Mouse (Mus musculus): ENCODE measurements around the gene Fmo6. TPM values are rescaled to one million over a fixed set of nuclear protein-coding genes. Genes with fewer than 3 reads are reported as not detected.

Gene Fmo6
- polyA plus RNA-seq, 1 experiment from 2014 or later: not detected

- no peak for DNase-seq (ENCODE audit: low spot score)
- Histone ChIP-seq H3K27me3 (ENCODE audit: insufficient read depth, poor library complexity, severe bottlenecking) (no peaks in the 10 kb centered on the region), H3K27ac (no peak overlapping the region), H3K36me3 (no peaks in the 10 kb centered on the region), H3K4me3 (no peak overlapping the region), H3K4me1 (no peaks in the 10 kb centered on the region), H3K9me3 (no peaks in the 10 kb centered on the region)
- 73% methylated on average over 4 of the region's 4 CpGs for WGBS
Observed at GRCm38 (mm10) chr1:162934374-162935012, 2.8 kb downstream of the Fmo6 start.

GRCm38 (mm10) chr1:162932386-162932785, 4.9 kb downstream of the Fmo6 start:
- no peaks in the 10 kb centered on the region for H3K36me3 ChIP-seq
- no peaks in the 10 kb centered on the region for H3K4me1 ChIP-seq
- H3K27ac ChIP-seq: no peak overlapping the region
- DNase-seq (ENCODE audit: low spot score): no peak
- no peaks in the 10 kb centered on the region for H3K27me3 ChIP-seq (ENCODE audit: insufficient read depth, poor library complexity, severe bottlenecking)
- 75% methylated on average over 4 of the region's 4 CpGs for WGBS
- no peak overlapping the region for H3K4me3 ChIP-seq
- H3K9me3 ChIP-seq: no peaks in the 10 kb centered on the region

GRCm38 (mm10) chr1:162931880-162932279, 5.4 kb downstream of the Fmo6 start:
- H3K4me1 ChIP-seq: no peaks in the 10 kb centered on the region
- 80% methylated on average over 5 of the region's 5 CpGs for WGBS
- H3K36me3 ChIP-seq: no peaks in the 10 kb centered on the region
- DNase-seq (ENCODE audit: low spot score): no peak
- no peaks in the 10 kb centered on the region for H3K27me3 ChIP-seq (ENCODE audit: insufficient read depth, poor library complexity, severe bottlenecking)
- no peak overlapping the region for H3K4me3 ChIP-seq
- H3K27ac ChIP-seq: no peak overlapping the region
- no peaks in the 10 kb centered on the region for H3K9me3 ChIP-seq

DNA sequence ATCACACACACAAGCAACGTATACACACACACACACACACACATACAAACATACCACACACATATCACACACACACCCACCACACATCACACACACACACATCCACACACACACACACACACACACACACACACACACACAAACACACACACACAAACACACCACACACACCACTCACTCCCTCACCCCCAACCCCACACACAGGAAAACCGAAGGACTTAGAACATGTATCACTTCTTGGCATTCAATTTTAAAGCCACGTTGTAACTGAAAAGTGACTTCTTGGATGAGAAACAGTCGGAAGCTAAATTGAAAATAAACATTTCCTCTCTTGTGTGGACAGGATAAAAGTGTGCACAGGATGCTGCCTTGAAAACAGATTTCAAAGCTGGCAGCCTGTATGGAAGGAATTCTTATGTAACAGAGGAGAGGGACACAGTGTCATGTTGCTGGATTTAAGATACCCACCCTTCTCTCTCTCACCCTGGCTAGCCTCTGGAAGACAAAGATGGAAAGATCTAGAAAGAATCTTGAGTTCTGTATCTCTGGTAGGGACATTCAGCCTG, 5.9 kb downstream of the Fmo6 start:
- H3K4me1 ChIP-seq: no peaks in the 10 kb centered on the region
- H3K9me3 ChIP-seq: no peaks in the 10 kb centered on the region
- no peak for DNase-seq (ENCODE audit: low spot score)
- 75% methylated on average over 4 of the region's 4 CpGs for WGBS
- no peak overlapping the region for H3K4me3 ChIP-seq
- H3K27me3 ChIP-seq (ENCODE audit: insufficient read depth, poor library complexity, severe bottlenecking): no peaks in the 10 kb centered on the region
- H3K36me3 ChIP-seq: no peaks in the 10 kb centered on the region
- no peak overlapping the region for H3K27ac ChIP-seq

DNA sequence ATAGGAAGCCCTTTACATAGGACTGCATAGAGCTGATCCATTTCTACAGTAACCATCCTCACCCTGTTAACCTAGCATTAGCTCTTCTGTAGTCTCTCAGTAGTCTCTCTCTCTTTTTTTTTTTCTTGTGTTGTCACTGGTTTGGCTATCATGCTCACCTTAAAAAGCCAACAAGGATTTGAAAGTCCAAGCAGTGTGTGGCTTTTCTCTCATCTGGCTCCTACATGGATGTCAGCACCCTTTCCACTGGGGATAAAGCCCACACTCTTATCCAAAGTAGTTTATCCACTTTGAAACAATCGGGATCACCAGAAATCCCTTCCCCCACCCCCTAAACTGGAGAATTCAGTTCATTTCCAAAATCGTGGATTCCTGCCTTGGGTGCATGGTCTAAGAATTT, 6.7 kb downstream of the Fmo6 start:
- Histone ChIP-seq H3K27me3 (ENCODE audit: insufficient read depth, poor library complexity, severe bottlenecking) (no peaks in the 10 kb centered on the region), H3K36me3 (no peaks in the 10 kb centered on the region), H3K27ac (no peak overlapping the region), H3K9me3 (no peaks in the 10 kb centered on the region), H3K4me3 (no peak overlapping the region), H3K4me1 (no peaks in the 10 kb centered on the region)
- DNase-seq (ENCODE audit: low spot score): no peak
- WGBS: 61% methylated on average over 2 of the region's 2 CpGs

GRCm38 (mm10) chr1:162929146-162929545, 8.2 kb downstream of the Fmo6 start:
- Histone ChIP-seq H3K36me3 (no peaks in the 10 kb centered on the region), H3K9me3 (no peaks in the 10 kb centered on the region), H3K4me1 (no peaks in the 10 kb centered on the region), H3K4me3 (no peak overlapping the region), H3K27ac (no peak overlapping the region), H3K27me3 (ENCODE audit: insufficient read depth, poor library complexity, severe bottlenecking) (no peaks in the 10 kb centered on the region)
- 72% methylated on average over 3 of the region's 3 CpGs for WGBS
- DNase-seq (ENCODE audit: low spot score): no peak

DNA sequence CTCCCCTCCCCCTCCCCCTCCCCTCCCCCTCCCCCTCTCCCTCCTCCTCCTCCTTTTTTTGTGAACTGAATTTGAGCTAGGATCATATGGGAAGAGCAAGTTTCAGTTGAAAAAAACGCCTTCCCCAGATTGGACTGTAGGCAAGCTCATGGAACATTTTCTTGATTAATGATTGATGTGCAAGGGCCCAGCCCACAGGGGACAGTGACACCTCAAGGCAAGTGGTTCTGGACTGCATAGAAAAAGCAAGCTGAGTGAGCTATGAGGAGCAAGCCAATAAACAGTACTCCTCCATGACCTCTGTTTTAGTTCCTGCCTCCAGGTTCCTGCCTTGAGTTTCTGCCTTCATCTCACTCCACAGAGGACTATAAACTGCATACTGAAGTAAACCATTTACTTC, 12.2 kb downstream of the Fmo6 start:
- Histone ChIP-seq H3K9me3 (no peaks in the 10 kb centered on the region), H3K27me3 (ENCODE audit: insufficient read depth, poor library complexity, severe bottlenecking) (no peaks in the 10 kb centered on the region), H3K4me1 (no peaks in the 10 kb centered on the region), H3K27ac (no peak overlapping the region), H3K4me3 (no peak overlapping the region), H3K36me3 (no peaks in the 10 kb centered on the region)
- WGBS: 73% methylated on average over 1 of the region's 1 CpGs
- DNase-seq (ENCODE audit: low spot score): no peak

- WGBS: 74% methylated on average over 8 of the region's 8 CpGs
Observed at GRCm38 (mm10) chr1:162916661-162917060, 20.7 kb downstream of the Fmo6 start.

DNA sequence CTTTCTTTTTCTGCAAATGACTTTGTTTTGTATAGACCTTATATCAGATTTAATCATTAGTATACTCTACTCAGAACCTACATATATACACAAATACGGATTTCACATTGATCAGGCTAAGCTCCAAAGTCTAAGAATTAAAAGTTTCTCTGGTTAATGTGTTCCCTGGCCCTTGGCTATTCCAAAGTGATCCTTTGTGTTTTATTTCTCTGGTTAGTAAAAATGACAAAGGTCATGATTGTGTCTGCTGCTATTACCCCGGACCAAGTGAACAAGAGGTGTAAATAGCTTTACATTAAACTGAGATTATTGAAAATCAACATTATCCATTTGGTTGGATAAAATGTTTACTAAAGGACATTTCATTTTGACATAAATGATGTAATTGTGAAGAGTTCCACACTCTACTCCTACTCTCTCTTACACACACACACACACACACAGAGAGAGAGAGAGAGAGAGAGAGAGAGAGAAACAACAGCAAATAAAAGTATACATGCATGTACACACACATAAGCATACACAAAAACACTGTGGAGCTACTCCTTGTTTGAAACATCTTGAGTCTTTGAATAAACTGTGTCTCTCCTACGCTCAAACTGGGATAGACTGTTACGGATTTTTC, 22.3 kb downstream of the Fmo6 start:
- no peaks in the 10 kb centered on the region for H3K9me3 ChIP-seq
- no peaks in the 10 kb centered on the region for H3K4me1 ChIP-seq
- H3K4me3 ChIP-seq: no peak overlapping the region
- WGBS: 85% methylated on average over 4 of the region's 4 CpGs
- H3K27ac ChIP-seq: no peak overlapping the region
- no peak for DNase-seq (ENCODE audit: low spot score)
- H3K36me3 ChIP-seq: no peaks in the 10 kb centered on the region
- no peaks in the 10 kb centered on the region for H3K27me3 ChIP-seq (ENCODE audit: insufficient read depth, poor library complexity, severe bottlenecking)

More at GRCm38 (mm10) chr1:162916661-162917060, 20.7 kb downstream of the Fmo6 start:
- H3K4me3 ChIP-seq: no peak overlapping the region
- no peak overlapping the region for H3K27ac ChIP-seq
- no peak for DNase-seq (ENCODE audit: low spot score)
- H3K9me3 ChIP-seq: no peaks in the 10 kb centered on the region
- H3K27me3 ChIP-seq (ENCODE audit: insufficient read depth, poor library complexity, severe bottlenecking): no peaks in the 10 kb centered on the region
- H3K4me1 ChIP-seq: no peaks in the 10 kb centered on the region
- no peaks in the 10 kb centered on the region for H3K36me3 ChIP-seq

DNA sequence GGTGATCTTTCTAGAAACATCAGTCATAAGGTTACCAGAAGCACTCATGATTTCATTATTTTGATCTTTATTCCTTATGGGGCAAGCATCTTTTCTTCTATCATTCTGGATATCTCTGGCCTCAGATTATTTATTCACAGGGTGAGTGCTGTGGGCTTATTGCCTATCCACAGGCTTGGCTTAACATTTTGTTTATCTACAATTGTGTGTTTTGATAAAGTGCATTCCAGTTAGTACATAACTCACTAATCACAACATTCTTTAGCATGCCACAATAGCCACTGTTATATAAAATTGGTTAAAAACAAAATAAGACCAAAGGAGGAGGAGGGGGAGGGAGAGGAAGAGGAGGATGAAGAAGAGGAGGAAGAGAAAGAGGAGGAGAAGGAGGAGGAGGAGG, 25.2 kb downstream of the Fmo6 start:
- no peaks in the 10 kb centered on the region for H3K4me1 ChIP-seq
- no peaks in the 10 kb centered on the region for H3K9me3 ChIP-seq
- no peak overlapping the region for H3K4me3 ChIP-seq
- DNase-seq (ENCODE audit: low spot score): no peak
- no peaks in the 10 kb centered on the region for H3K27me3 ChIP-seq (ENCODE audit: insufficient read depth, poor library complexity, severe bottlenecking)
- H3K36me3 ChIP-seq: no peaks in the 10 kb centered on the region
- H3K27ac ChIP-seq: no peak overlapping the region

DNA sequence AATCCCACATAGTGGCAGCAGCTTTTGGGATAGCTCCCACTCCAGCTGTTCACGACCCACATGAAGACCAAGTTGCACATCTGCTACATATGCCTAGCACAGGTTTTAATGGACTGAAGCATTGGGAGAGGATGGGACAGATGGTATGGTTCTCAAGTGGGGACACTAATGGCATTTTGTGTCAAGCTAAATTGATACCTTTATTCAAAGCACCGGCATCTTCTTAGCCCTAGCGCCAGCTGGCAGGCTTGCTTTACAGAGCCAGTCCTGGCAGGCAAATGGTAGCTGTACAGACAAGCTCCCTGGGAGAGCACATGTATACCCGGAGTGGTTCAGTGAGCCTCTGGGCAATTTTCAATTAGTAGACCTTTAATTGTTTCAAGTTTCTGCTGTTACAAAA, 35.4 kb downstream of the Fmo6 start:
- no peak for DNase-seq (ENCODE audit: low spot score)
- Histone ChIP-seq H3K27me3 (ENCODE audit: insufficient read depth, poor library complexity, severe bottlenecking) (no peaks in the 10 kb centered on the region), H3K4me3 (no peak overlapping the region), H3K4me1 (no peaks in the 10 kb centered on the region), H3K36me3 (no peaks in the 10 kb centered on the region), H3K27ac (no peak overlapping the region), H3K9me3 (no peaks in the 10 kb centered on the region)
- 77% methylated on average over 4 of the region's 4 CpGs for WGBS

DNA sequence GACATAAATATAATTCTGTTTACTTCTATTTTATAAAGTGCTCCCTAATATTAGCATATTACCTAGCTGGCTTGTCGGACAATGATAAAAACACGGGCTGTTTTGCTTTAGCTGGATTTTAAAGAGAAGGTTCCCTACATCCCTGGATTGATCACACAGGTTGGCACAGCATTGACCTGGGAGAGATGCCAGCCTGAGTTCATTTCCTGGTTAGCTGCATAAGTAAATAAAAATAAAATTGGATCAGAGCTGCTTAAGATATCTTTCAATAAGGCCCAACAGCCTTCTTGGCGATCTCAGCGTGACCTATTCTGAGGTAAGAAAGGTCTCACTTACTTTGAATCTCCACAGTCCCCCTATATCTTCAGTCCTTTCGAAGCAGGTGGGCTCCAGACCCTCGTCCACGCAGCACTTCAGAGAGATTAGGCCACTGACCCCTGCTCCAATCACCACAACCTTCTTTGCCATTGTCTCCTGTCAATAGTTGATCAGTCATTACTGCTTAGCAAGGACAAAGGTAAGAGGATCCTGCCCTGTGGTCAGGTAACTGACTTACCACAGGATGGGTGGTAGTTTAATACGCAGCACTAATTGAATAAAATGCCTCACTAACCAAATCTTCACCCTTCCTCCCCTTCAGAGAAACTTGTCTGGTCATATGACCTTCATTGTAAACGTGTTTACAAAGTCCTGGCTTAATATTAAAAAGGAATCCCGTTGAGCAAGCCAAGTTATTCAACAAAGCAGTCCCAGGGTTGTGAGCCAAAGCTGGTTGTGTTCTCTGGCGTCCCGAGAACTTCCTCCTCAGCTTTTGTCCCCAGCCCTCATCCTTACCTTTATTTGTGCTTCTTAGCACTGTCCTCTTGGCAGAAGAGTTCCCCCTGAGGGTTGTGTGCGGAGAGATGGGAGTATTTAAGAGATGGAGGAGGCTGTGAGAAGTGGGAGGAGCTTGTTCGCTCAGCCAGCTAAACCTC, 39.2 kb downstream of the Fmo6 start, which contains the start of gene Fmo2:
Fmo2 (minus strand) TSS at position 889 of the 974 bp plus-strand sequence.
- no peak within 1 kb of the TSS for H3K27ac ChIP-seq
- no peak for DNase-seq (ENCODE audit: low spot score)

GRCm38 (mm10) chr1:162895900-162896299, 41.4 kb downstream of the Fmo6 start:
- H3K4me3 ChIP-seq: no peak overlapping the region
- no peaks in the 10 kb centered on the region for H3K27me3 ChIP-seq (ENCODE audit: insufficient read depth, poor library complexity, severe bottlenecking)
- no peak for DNase-seq (ENCODE audit: low spot score)
- no peaks in the 10 kb centered on the region for H3K9me3 ChIP-seq
- no peaks in the 10 kb centered on the region for H3K4me1 ChIP-seq
- no peaks in the 10 kb centered on the region for H3K36me3 ChIP-seq
- WGBS: 37% methylated on average over 6 of the region's 6 CpGs
- H3K27ac ChIP-seq: no peak overlapping the region

More for the DNA sequence above, 39.2 kb downstream of the Fmo6 start, which contains the start of gene Fmo2:
- Histone ChIP-seq H3K27me3 (ENCODE audit: insufficient read depth, poor library complexity, severe bottlenecking) (no peaks in the 10 kb centered on the region), H3K4me1 (no peaks in the 10 kb centered on the region), H3K36me3 (no peaks in the 10 kb centered on the region), H3K9me3 (no peaks in the 10 kb centered on the region), H3K4me3 (no peak within 1 kb of the TSS)
- WGBS: 71% methylated on average over 14 of the region's 14 CpGs

Measured in heart, embryonic 10.5 days (tissue).